8 mouse cellular contexts compared by ENCODE assay signal in the genomic region with DNA sequence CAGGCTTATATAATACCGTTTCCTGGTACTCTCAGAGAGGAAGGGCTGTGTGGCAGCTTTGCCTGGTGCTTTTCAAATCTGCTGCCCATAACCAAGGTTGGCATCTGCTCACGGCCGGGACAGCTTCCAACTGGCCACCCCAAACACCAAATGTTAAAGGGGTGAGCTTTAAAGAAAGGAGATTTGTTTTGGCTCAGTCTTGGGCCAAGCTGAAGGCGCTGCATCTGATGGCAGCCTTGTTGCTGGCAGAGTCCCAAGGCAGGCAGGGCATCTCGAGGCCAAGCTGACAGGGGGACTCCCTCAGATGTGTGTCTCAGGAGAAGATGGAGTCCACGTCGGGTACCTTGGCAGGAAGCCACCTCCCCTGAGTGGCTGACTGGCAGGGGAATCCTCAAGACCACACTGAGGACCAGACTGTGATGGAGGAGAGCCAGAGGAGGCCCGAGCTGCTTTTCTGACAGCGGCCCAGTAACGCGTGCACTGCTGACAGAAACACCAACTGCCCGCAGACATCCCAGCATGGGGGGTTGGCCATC. TPM values are rescaled to one million over a fixed set of nuclear protein-coding genes. Genes with fewer than 3 reads are reported as not detected.
DNase-seq lines count a peak whose midpoint lies in the region; ATAC-seq and TF ChIP-seq lines count a peak whose summit lies in the region.

No protein-coding gene starts in this region.

- H3K36me3 ChIP-seq in forebrain, embryonic 15.5 days = no peaks in the 10 kb centered on the region
- no peaks in the 10 kb centered on the region for H3K36me3 ChIP-seq in forebrain, embryonic 12.5 days (replicated peaks)
- no peaks in the 10 kb centered on the region for H3K36me3 ChIP-seq in neural tube, embryonic 13.5 days
- H3K36me3 ChIP-seq in hindbrain, postnatal 0 days (ENCODE audit: insufficient read depth, low read length) = no peaks in the 10 kb centered on the region

- TF ChIP-seq CTCF in hindbrain, postnatal 0 days (IDR thresholded peaks at IDR 0.05; ENCODE audit: low read depth) = no peak

- 31% methylated on average over 12 of the region's 12 CpGs for WGBS in forebrain, embryonic 15.5 days
- 84% methylated on average over 12 of the region's 12 CpGs for WGBS in forebrain, embryonic 12.5 days
- WGBS in neural tube, embryonic 13.5 days = 67% methylated on average over 12 of the region's 12 CpGs
- WGBS in hindbrain, postnatal 0 days = 41% methylated on average over 12 of the region's 12 CpGs

- H3K27me3 ChIP-seq in forebrain, embryonic 15.5 days = no peaks in the 10 kb centered on the region
- no peaks in the 10 kb centered on the region for H3K27me3 ChIP-seq in forebrain, embryonic 12.5 days
- no peaks in the 10 kb centered on the region for H3K27me3 ChIP-seq in neural tube, embryonic 13.5 days
- no peaks in the 10 kb centered on the region for H3K27me3 ChIP-seq in hindbrain, postnatal 0 days (ENCODE audit: insufficient read depth, low read length)

- H3K27ac ChIP-seq in forebrain, embryonic 15.5 days (replicated peaks) = peak overlapping the region; percentile 69
- H3K27ac ChIP-seq in forebrain, embryonic 12.5 days = no peak overlapping the region
- 0 out of 2 replicates have a peak overlapping the region, but pooled peaks have one; percentile 5 for H3K27ac ChIP-seq in neural tube, embryonic 13.5 days (replicated peaks)
- H3K27ac ChIP-seq in hindbrain, postnatal 0 days = no peak overlapping the region

- no peak for DNase-seq in neural tube, embryonic 10.5 days (ENCODE audit: extremely low spot score, low spot score)
- DNase-seq in hindbrain, postnatal 0 days (ENCODE audit: low spot score) = peak; percentile 92
- DNase-seq in right cerebral cortex, postnatal 14 days = peak; percentile 47
- DNase-seq in retina, embryonic 14.5 days (ENCODE audit: low spot score) = no peak

- peak; percentile 95 for ATAC-seq in forebrain, embryonic 15.5 days (replicated peaks)
- ATAC-seq in forebrain, embryonic 12.5 days (ENCODE audit: low FRiP score) = no peak
- ATAC-seq in neural tube, embryonic 13.5 days (ENCODE audit: low read depth) = peak; percentile 91
- peak; percentile 95 for ATAC-seq in hindbrain, postnatal 0 days
- ATAC-seq in erythroblast, adult 5-6 weeks (replicated peaks; ENCODE audit: low FRiP score, poor library complexity, severe bottlenecking) = no peak

- H3K4me3 ChIP-seq in forebrain, embryonic 15.5 days = no peak overlapping the region
- no peak overlapping the region for H3K4me3 ChIP-seq in forebrain, embryonic 12.5 days (replicated peaks)
- no peak overlapping the region for H3K4me3 ChIP-seq in neural tube, embryonic 13.5 days
- H3K4me3 ChIP-seq in hindbrain, postnatal 0 days (ENCODE audit: low read length) = no peak overlapping the region

- H3K4me1 ChIP-seq in forebrain, embryonic 15.5 days = peaks cover 11% of the 10 kb centered on the region
- no peaks in the 10 kb centered on the region for H3K4me1 ChIP-seq in forebrain, embryonic 12.5 days
- H3K4me1 ChIP-seq in neural tube, embryonic 13.5 days (replicated peaks) = no peaks in the 10 kb centered on the region
- H3K4me1 ChIP-seq in hindbrain, postnatal 0 days (ENCODE audit: insufficient read depth, low read length) = no peaks in the 10 kb centered on the region

- H3K4me2 ChIP-seq in forebrain, embryonic 15.5 days (replicated peaks) = no peak overlapping the region
- H3K4me2 ChIP-seq in forebrain, embryonic 12.5 days = no peak overlapping the region
- H3K4me2 ChIP-seq in neural tube, embryonic 13.5 days = no peak overlapping the region
- H3K4me2 ChIP-seq in hindbrain, postnatal 0 days (ENCODE audit: low read depth, low read length) = no peak overlapping the region

- no peak overlapping the region for H3K9ac ChIP-seq in forebrain, embryonic 15.5 days (replicated peaks)
- H3K9ac ChIP-seq in forebrain, embryonic 12.5 days = no peak overlapping the region
- no peak overlapping the region for H3K9ac ChIP-seq in neural tube, embryonic 13.5 days
- H3K9ac ChIP-seq in hindbrain, postnatal 0 days (replicated peaks; ENCODE audit: low read length) = no peak overlapping the region

- no peaks in the 10 kb centered on the region for H3K9me3 ChIP-seq in forebrain, embryonic 15.5 days
- no peaks in the 10 kb centered on the region for H3K9me3 ChIP-seq in forebrain, embryonic 12.5 days
- no peaks in the 10 kb centered on the region for H3K9me3 ChIP-seq in neural tube, embryonic 13.5 days
- H3K9me3 ChIP-seq in hindbrain, postnatal 0 days (ENCODE audit: low read length) = no peaks in the 10 kb centered on the region

RNA-seq across cellular contexts. Expression of a gene that starts 12.5 kb away (rescaled TPM):
- 21.2 and 22.4 TPM in 2 replicates for polyA plus RNA-seq in forebrain, embryonic 15.5 days (2015; fragmentation: Nextera tagmentation; extraction: Ambion mirVana)
- 55.2 and 56.1 TPM in 2 replicates for polyA plus RNA-seq in forebrain, embryonic 12.5 days (2016; fragmentation: Nextera tagmentation; extraction: Ambion mirVana)
- polyA plus RNA-seq in neural tube, embryonic 13.5 days (2015; fragmentation: Nextera tagmentation; extraction: Ambion mirVana) = 6.0 and 9.1 TPM in 2 replicates
- total RNA-seq in hindbrain, postnatal 0 days (2014; rRNA removed) = 9.1 and 9.5 TPM in 2 replicates
- polyA plus RNA-seq in hindbrain, postnatal 0 days (2015; fragmentation: Nextera tagmentation; extraction: Ambion mirVana) = 7.7 and 8.4 TPM in 2 replicates
- total RNA-seq in erythroblast, adult 5-6 weeks (2015; ENCODE audit: low replicate concordance) = 18.4 and 18.8 TPM in 2 replicates
- 29.2 and 65.2 TPM in 2 replicates for total RNA-seq in erythroblast, adult 5-6 weeks (2017; ENCODE audit: low replicate concordance)

Comparison
In these comparisons a context has a peak if more than half of its experiments do, and no peak if none do; other contexts are left out.
1. ATAC-seq: peak in forebrain, embryonic 15.5 days (single experiment), neural tube, embryonic 13.5 days (single experiment) and hindbrain, postnatal 0 days (single experiment); none in forebrain, embryonic 12.5 days (single experiment) and erythroblast, adult 5-6 weeks (single experiment).
2. H3K27ac ChIP-seq: peak in forebrain, embryonic 15.5 days (single experiment) and neural tube, embryonic 13.5 days (single experiment); none in forebrain, embryonic 12.5 days (single experiment) and hindbrain, postnatal 0 days (single experiment).
3. DNase-seq: peak in hindbrain, postnatal 0 days (single experiment) and right cerebral cortex, postnatal 14 days (single experiment); none in neural tube, embryonic 10.5 days (single experiment) and retina, embryonic 14.5 days (single experiment).